Mouse (Mus musculus): Measurements from ENCODE around the gene Dlg2. TPM values are rescaled to one million over a fixed set of nuclear protein-coding genes. Genes with fewer than 3 reads are reported as not detected.

Dlg2 gene
- polyA plus RNA-seq, 1 experiment from 2014 or later, result 6.3 TPM

DNA sequence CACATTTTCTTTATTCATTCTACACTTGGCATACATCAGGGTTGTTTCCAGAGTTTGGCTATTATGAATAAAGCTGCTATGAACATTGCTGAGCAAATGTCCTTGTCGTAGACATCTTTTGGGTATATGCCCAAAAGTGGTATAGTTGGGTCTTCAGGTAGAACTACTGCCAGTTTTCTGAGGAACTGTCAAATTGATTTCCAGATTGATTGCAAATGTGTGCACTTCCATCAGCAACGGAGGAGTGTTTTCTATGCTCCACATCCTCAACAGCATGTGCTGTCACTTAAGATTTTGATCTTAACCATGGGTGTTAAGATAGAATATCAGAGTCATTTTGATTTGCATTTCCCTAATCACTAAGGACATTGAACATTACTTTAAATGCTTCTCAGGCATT is 1486.5 kb downstream of the Dlg2 start:
- ATAC-seq (replicated peaks; ENCODE audit: low FRiP score, low TSS enrichment, low read depth), result no peak

GRCm38 (mm10) chr7:91972970-91973369 is 1496.5 kb downstream of the Dlg2 start:
- DNase-seq (ENCODE audit: low spot score) (no peak), ATAC-seq (replicated peaks; ENCODE audit: low FRiP score, low TSS enrichment, low read depth) (no peak)
- Histone ChIP-seq H3K27me3 (replicated peaks; ENCODE audit: control insufficient read depth, insufficient read depth, low read length) (no peaks in the 10 kb centered on the region), H3K9ac (ENCODE audit: low read length) (no peak overlapping the region), H3K4me1 (replicated peaks; ENCODE audit: control insufficient read depth, insufficient read depth, low read length) (no peaks in the 10 kb centered on the region), H3K27ac (ENCODE audit: low read depth) (no peak overlapping the region), H3K4me2 (ENCODE audit: low read length) (no peak overlapping the region), H3K36me3 (ENCODE audit: control insufficient read depth, insufficient read depth, low read length) (no peaks in the 10 kb centered on the region), H3K4me3 (ENCODE audit: low read depth, low read length) (no peak overlapping the region), H3K9me3 (ENCODE audit: control insufficient read depth, low read length) (no peaks in the 10 kb centered on the region)
- WGBS, result 67% methylated on average over 1 of the region's 1 CpGs

More for the DNA sequence above, 1486.5 kb downstream of the Dlg2 start:
- H3K27me3 ChIP-seq (replicated peaks; ENCODE audit: control insufficient read depth, insufficient read depth, low read length), result no peaks in the 10 kb centered on the region
- no peak overlapping the region for H3K9ac ChIP-seq (ENCODE audit: low read length)
- H3K9me3 ChIP-seq (ENCODE audit: control insufficient read depth, low read length), result no peaks in the 10 kb centered on the region
- DNase-seq (ENCODE audit: low spot score), result no peak
- H3K4me3 ChIP-seq (ENCODE audit: low read depth, low read length), result no peak overlapping the region
- 86% methylated on average over 2 of the region's 2 CpGs for WGBS
- H3K36me3 ChIP-seq (ENCODE audit: control insufficient read depth, insufficient read depth, low read length), result no peaks in the 10 kb centered on the region
- H3K27ac ChIP-seq (ENCODE audit: low read depth), result no peak overlapping the region
- H3K4me1 ChIP-seq (replicated peaks; ENCODE audit: control insufficient read depth, insufficient read depth, low read length), result no peaks in the 10 kb centered on the region
- H3K4me2 ChIP-seq (ENCODE audit: low read length), result no peak overlapping the region

GRCm38 (mm10) chr7:92003769-92004455 is 1527.4 kb downstream of the Dlg2 start:
- no peak overlapping the region for H3K9ac ChIP-seq (ENCODE audit: low read length)
- no peaks in the 10 kb centered on the region for H3K4me1 ChIP-seq (replicated peaks; ENCODE audit: control insufficient read depth, insufficient read depth, low read length)
- 85% methylated on average over 5 of the region's 5 CpGs for WGBS
- no peaks in the 10 kb centered on the region for H3K9me3 ChIP-seq (ENCODE audit: control insufficient read depth, low read length)
- H3K36me3 ChIP-seq (ENCODE audit: control insufficient read depth, insufficient read depth, low read length), result no peaks in the 10 kb centered on the region
- DNase-seq (ENCODE audit: low spot score), result no peak
- H3K4me2 ChIP-seq (ENCODE audit: low read length), result no peak overlapping the region
- ATAC-seq (replicated peaks; ENCODE audit: low FRiP score, low TSS enrichment, low read depth), result no peak
- no peaks in the 10 kb centered on the region for H3K27me3 ChIP-seq (replicated peaks; ENCODE audit: control insufficient read depth, insufficient read depth, low read length)
- H3K4me3 ChIP-seq (ENCODE audit: low read depth, low read length), result no peak overlapping the region
- no peak overlapping the region for H3K27ac ChIP-seq (ENCODE audit: low read depth)

GRCm38 (mm10) chr7:92005681-92006425 is 1529.4 kb downstream of the Dlg2 start:
- DNase-seq (ENCODE audit: low spot score) (no peak), ATAC-seq (replicated peaks; ENCODE audit: low FRiP score, low TSS enrichment, low read depth) (no peak)
- Histone ChIP-seq H3K27me3 (replicated peaks; ENCODE audit: control insufficient read depth, insufficient read depth, low read length) (no peaks in the 10 kb centered on the region), H3K36me3 (ENCODE audit: control insufficient read depth, insufficient read depth, low read length) (no peaks in the 10 kb centered on the region), H3K4me3 (ENCODE audit: low read depth, low read length) (no peak overlapping the region), H3K27ac (ENCODE audit: low read depth) (no peak overlapping the region), H3K4me2 (ENCODE audit: low read length) (no peak overlapping the region), H3K9me3 (ENCODE audit: control insufficient read depth, low read length) (no peaks in the 10 kb centered on the region), H3K4me1 (replicated peaks; ENCODE audit: control insufficient read depth, insufficient read depth, low read length) (no peaks in the 10 kb centered on the region), H3K9ac (ENCODE audit: low read length) (no peak overlapping the region)
- WGBS, result 80% methylated on average over 4 of the region's 4 CpGs

DNA sequence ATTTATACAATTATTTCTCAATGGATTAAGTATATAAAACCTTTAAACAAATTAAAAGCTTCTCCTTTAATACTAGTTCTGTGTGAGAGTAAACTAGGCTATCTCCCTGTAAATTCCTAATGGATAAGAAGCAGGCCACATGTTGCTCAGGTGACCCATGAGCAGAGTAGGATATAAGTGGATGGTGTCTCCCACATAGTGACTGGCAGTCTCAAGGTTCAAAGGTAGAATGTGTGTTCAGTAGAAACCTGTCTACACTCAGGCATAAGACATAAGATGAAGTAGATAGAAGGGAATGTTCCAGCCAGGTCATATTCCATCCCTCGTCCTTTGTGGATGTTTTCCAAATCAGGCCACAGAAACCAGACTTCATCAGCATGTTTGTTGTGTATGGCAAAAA is 1532.2 kb downstream of the Dlg2 start:
- WGBS, result 91% methylated on average over 1 of the region's 1 CpGs
- no peaks in the 10 kb centered on the region for H3K9me3 ChIP-seq (ENCODE audit: control insufficient read depth, low read length)
- no peak overlapping the region for H3K9ac ChIP-seq (ENCODE audit: low read length)
- H3K36me3 ChIP-seq (ENCODE audit: control insufficient read depth, insufficient read depth, low read length), result no peaks in the 10 kb centered on the region
- no peak overlapping the region for H3K27ac ChIP-seq (ENCODE audit: low read depth)
- no peak overlapping the region for H3K4me2 ChIP-seq (ENCODE audit: low read length)
- DNase-seq (ENCODE audit: low spot score) (no peak), ATAC-seq (replicated peaks; ENCODE audit: low FRiP score, low TSS enrichment, low read depth) (no peak)
- no peaks in the 10 kb centered on the region for H3K4me1 ChIP-seq (replicated peaks; ENCODE audit: control insufficient read depth, insufficient read depth, low read length)
- no peak overlapping the region for H3K4me3 ChIP-seq (ENCODE audit: low read depth, low read length)
- no peaks in the 10 kb centered on the region for H3K27me3 ChIP-seq (replicated peaks; ENCODE audit: control insufficient read depth, insufficient read depth, low read length)

GRCm38 (mm10) chr7:92024928-92025327 is 1548.5 kb downstream of the Dlg2 start:
- 83% methylated on average over 1 of the region's 1 CpGs for WGBS
- no peaks in the 10 kb centered on the region for H3K4me1 ChIP-seq (replicated peaks; ENCODE audit: control insufficient read depth, insufficient read depth, low read length)
- no peak overlapping the region for H3K4me3 ChIP-seq (ENCODE audit: low read depth, low read length)
- no peak overlapping the region for H3K27ac ChIP-seq (ENCODE audit: low read depth)
- ATAC-seq (replicated peaks; ENCODE audit: low FRiP score, low TSS enrichment, low read depth) (no peak), DNase-seq (ENCODE audit: low spot score) (no peak)
- H3K9ac ChIP-seq (ENCODE audit: low read length), result no peak overlapping the region
- H3K27me3 ChIP-seq (replicated peaks; ENCODE audit: control insufficient read depth, insufficient read depth, low read length), result no peaks in the 10 kb centered on the region
- H3K36me3 ChIP-seq (ENCODE audit: control insufficient read depth, insufficient read depth, low read length), result no peaks in the 10 kb centered on the region
- H3K4me2 ChIP-seq (ENCODE audit: low read length), result no peak overlapping the region
- no peaks in the 10 kb centered on the region for H3K9me3 ChIP-seq (ENCODE audit: control insufficient read depth, low read length)

GRCm38 (mm10) chr7:92025465-92026056 is 1549.1 kb downstream of the Dlg2 start:
- no peak overlapping the region for H3K27ac ChIP-seq (ENCODE audit: low read depth)

GRCm38 (mm10) chr7:92027049-92027448 is 1550.6 kb downstream of the Dlg2 start:
- DNase-seq (ENCODE audit: low spot score) (peak; percentile 83), ATAC-seq (replicated peaks; ENCODE audit: low FRiP score, low TSS enrichment, low read depth) (no peak)
- Histone ChIP-seq H3K27me3 (replicated peaks; ENCODE audit: control insufficient read depth, insufficient read depth, low read length) (no peaks in the 10 kb centered on the region), H3K27ac (ENCODE audit: low read depth) (no peak overlapping the region), H3K9me3 (ENCODE audit: control insufficient read depth, low read length) (no peaks in the 10 kb centered on the region), H3K4me2 (ENCODE audit: low read length) (no peak overlapping the region), H3K9ac (ENCODE audit: low read length) (no peak overlapping the region), H3K4me3 (ENCODE audit: low read depth, low read length) (no peak overlapping the region), H3K36me3 (ENCODE audit: control insufficient read depth, insufficient read depth, low read length) (no peaks in the 10 kb centered on the region), H3K4me1 (replicated peaks; ENCODE audit: control insufficient read depth, insufficient read depth, low read length) (no peaks in the 10 kb centered on the region)
- 41% methylated on average over 7 of the region's 7 CpGs for WGBS

More at GRCm38 (mm10) chr7:92025465-92026056, 1549.1 kb downstream of the Dlg2 start:
- Histone ChIP-seq H3K36me3 (ENCODE audit: control insufficient read depth, insufficient read depth, low read length) (no peaks in the 10 kb centered on the region), H3K4me3 (ENCODE audit: low read depth, low read length) (no peak overlapping the region), H3K9ac (ENCODE audit: low read length) (no peak overlapping the region), H3K27me3 (replicated peaks; ENCODE audit: control insufficient read depth, insufficient read depth, low read length) (no peaks in the 10 kb centered on the region), H3K4me2 (ENCODE audit: low read length) (no peak overlapping the region), H3K4me1 (replicated peaks; ENCODE audit: control insufficient read depth, insufficient read depth, low read length) (no peaks in the 10 kb centered on the region), H3K9me3 (ENCODE audit: control insufficient read depth, low read length) (no peaks in the 10 kb centered on the region)
- ATAC-seq (replicated peaks; ENCODE audit: low FRiP score, low TSS enrichment, low read depth), result peak; percentile 89
- WGBS, result 77% methylated on average over 2 of the region's 2 CpGs
- no peak for DNase-seq (ENCODE audit: low spot score)

Measured in intestine, embryonic 14.5 days (tissue).